14 mouse cellular contexts compared by ENCODE assay signal in genomic region chr11:116893532-116894442, GRCm38 (mm10). TPM values are rescaled to one million over a fixed set of nuclear protein-coding genes. Genes with fewer than 3 reads are reported as not detected.
DNase-seq lines count a peak whose midpoint lies in the region; TF ChIP-seq lines count a peak whose summit lies in the region.
"Had no signal": no experiment of that assay in that cellular context is flagged by ENCODE, and none has a peak within 500 bp of the region (broad histone marks: within the 10 kb centered on the region; RNA-seq: fewer than 3 reads in every experiment).

No protein-coding gene starts in this region.

- intact Hi-C loops in left cerebral cortex, adult 2 months (cut with DNase I): loop anchor here (5.0 kb wide), 1 partner anchor 289 kb away; no protein-coding TSS in a partner anchor

- H3K27ac ChIP-seq in left cerebral cortex, adult 2 months: no peak overlapping the region
- H3K27ac ChIP-seq: kidney, postnatal 0 days; liver, embryonic 15.5 days had no signal

- peak; percentile 56 to 57 for DNase-seq in cerebellum, postnatal 10 days
- no peak for DNase-seq in cerebellum, adult 9-10 months
- DNase-seq in left cerebral cortex, adult 2 months (ENCODE audit: extremely low spot score in 1 of 2, low spot score in 2 of 2): no peak
- no peak for DNase-seq in left cerebral cortex, adult 18-20 months (ENCODE audit: low spot score in 2 of 2)
- peak; percentile 42 for DNase-seq in right cerebral cortex, postnatal 25 days
- DNase-seq in right cerebral cortex, adult 2 months (ENCODE audit: low spot score in 2 of 2): no peak
- no peak for DNase-seq in adrenal gland, postnatal 25 days
- no peak for DNase-seq in embryo, embryonic 11 days
- DNase-seq: adrenal gland, postnatal 36 days; cerebellum, adult 2 months; gastrocnemius, postnatal 14 days had no signal

- no peak overlapping the region for H3K4me3 ChIP-seq in left cerebral cortex, adult 2 months
- H3K4me3 ChIP-seq: liver, embryonic 15.5 days had no signal

- peak; percentile 12; the same call in 1 of the 2 replicates for TF ChIP-seq CTCF in left cerebral cortex, adult 2 months (IDR thresholded peaks at IDR 0.05)

RNA-seq across cellular contexts. Expression of gene Mgat5b, which starts 24.9 kb away (rescaled TPM):
- 10 to 100 TPM; 80.0 to 92.0 TPM for total RNA-seq in left cerebral cortex, adult 2 months (2021)
- total RNA-seq in left cerebral cortex, adult 18-20 months (2021): 10 to 100 TPM; 82.9 to 85.7 TPM
- total RNA-seq in adrenal gland, postnatal 25 days (2021): 0.57 and 0.94 TPM in 2 replicates
- total RNA-seq: megakaryocyte-erythroid progenitor cell, adult 5-6 weeks had no signal

RNA-seq across cellular contexts. Expression of gene Srsf2, which starts 40.9 kb away (rescaled TPM):
- total RNA-seq in left cerebral cortex, adult 2 months (2021): 100 to 1,000 TPM; 150 to 158 TPM
- total RNA-seq in left cerebral cortex, adult 18-20 months (2021): 100 to 1,000 TPM; 155 to 157 TPM
- 254 and 258 TPM in 2 replicates for total RNA-seq in adrenal gland, postnatal 25 days (2021)

RNA-seq across cellular contexts. Expression of gene Mfsd11, which starts 41.5 kb away (rescaled TPM):
- total RNA-seq in left cerebral cortex, adult 2 months (2021): 10 to 100 TPM; 39.3 to 41.8 TPM
- total RNA-seq in left cerebral cortex, adult 18-20 months (2021): 10 to 100 TPM; 40.3 to 44.9 TPM
- 39.6 and 41.7 TPM in 2 replicates for total RNA-seq in adrenal gland, postnatal 25 days (2021)

RNA-seq across cellular contexts. Expression of gene Jmjd6, which starts 50.5 kb away (rescaled TPM):
- total RNA-seq in left cerebral cortex, adult 2 months (2021): 10 to 100 TPM; 29.7 to 35.9 TPM
- total RNA-seq in left cerebral cortex, adult 18-20 months (2021): 10 to 100 TPM; 28.3 to 31.3 TPM
- 28.4 and 38.5 TPM in 2 replicates for total RNA-seq in adrenal gland, postnatal 25 days (2021)

RNA-seq across cellular contexts. Expression of gene Mettl23, which starts 50.7 kb away (rescaled TPM):
- total RNA-seq in left cerebral cortex, adult 2 months (2021): 10 to 100 TPM; 23.9 to 26.3 TPM
- 10 to 100 TPM; 23.8 to 25.8 TPM for total RNA-seq in left cerebral cortex, adult 18-20 months (2021)
- 21.7 and 29.6 TPM in 2 replicates for total RNA-seq in adrenal gland, postnatal 25 days (2021)

Comparison
In these comparisons a context has a peak if more than half of its experiments do, and no peak if none do; other contexts are left out.
1. DNase-seq: peak in cerebellum, postnatal 10 days (2 of 2) and right cerebral cortex, postnatal 25 days (single experiment); none in cerebellum, adult 9-10 months (single experiment), left cerebral cortex, adult 2 months (0 of 2), left cerebral cortex, adult 18-20 months (0 of 2), right cerebral cortex, adult 2 months (0 of 2), adrenal gland, postnatal 25 days (single experiment) and embryo, embryonic 11 days (single experiment).
2. RNA of gene Mgat5b, which starts 24.9 kb away (total RNA-seq): 80.0 to 92.0 TPM in left cerebral cortex, adult 2 months and 82.9 to 85.7 TPM in left cerebral cortex, adult 18-20 months; 0.57 to 0.94 TPM in adrenal gland, postnatal 25 days; every median in the first group is over 10 times any median in the second.